Mouse (Mus musculus): ENCODE results near the gene Myo9a. TPM values are rescaled to one million over a fixed set of nuclear protein-coding genes. Genes with fewer than 3 reads are reported as not detected.

Myo9a gene
- polyA plus RNA-seq, 1 experiment from 2014 or later = 3.4 TPM

DNA sequence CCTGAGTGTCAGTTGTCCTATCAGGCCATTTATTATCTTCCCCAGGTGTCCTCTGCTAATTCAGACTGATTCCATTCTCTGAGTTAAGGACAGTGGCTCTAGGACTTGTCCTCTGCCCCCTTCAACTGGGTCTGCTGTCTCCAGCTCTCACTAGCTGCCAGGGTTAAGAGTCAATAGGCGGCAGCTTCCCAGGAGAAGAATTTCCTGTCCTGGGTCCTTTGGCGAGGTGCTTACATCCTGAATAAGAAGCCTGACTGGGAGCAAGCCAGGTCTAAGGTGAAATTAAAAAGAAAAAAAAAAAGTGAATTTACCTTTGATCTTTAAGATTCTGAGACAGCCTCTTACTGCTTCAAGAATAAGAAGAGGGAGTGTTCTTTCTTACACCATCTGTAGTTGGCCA, 189.0 kb downstream of the Myo9a start:
- H3K9ac ChIP-seq = no peak overlapping the region
- no peak overlapping the region for H3K27ac ChIP-seq (replicated peaks)
- ATAC-seq (ENCODE audit: insufficient read depth) = no peak
- H3K9me3 ChIP-seq (replicated peaks) = no peaks in the 10 kb centered on the region
- no peaks in the 10 kb centered on the region for H3K36me3 ChIP-seq (replicated peaks)
- no peak overlapping the region for H3K4me2 ChIP-seq
- peaks cover 5% of the 10 kb centered on the region; the same call in 1 of the 2 replicates for H3K27me3 ChIP-seq
- H3K4me1 ChIP-seq (replicated peaks) = no peaks in the 10 kb centered on the region
- WGBS (ENCODE audit: insufficient replicate concordance) = 51% methylated on average over 2 of the region's 2 CpGs
- H3K4me3 ChIP-seq (replicated peaks) = no peak overlapping the region

DNA sequence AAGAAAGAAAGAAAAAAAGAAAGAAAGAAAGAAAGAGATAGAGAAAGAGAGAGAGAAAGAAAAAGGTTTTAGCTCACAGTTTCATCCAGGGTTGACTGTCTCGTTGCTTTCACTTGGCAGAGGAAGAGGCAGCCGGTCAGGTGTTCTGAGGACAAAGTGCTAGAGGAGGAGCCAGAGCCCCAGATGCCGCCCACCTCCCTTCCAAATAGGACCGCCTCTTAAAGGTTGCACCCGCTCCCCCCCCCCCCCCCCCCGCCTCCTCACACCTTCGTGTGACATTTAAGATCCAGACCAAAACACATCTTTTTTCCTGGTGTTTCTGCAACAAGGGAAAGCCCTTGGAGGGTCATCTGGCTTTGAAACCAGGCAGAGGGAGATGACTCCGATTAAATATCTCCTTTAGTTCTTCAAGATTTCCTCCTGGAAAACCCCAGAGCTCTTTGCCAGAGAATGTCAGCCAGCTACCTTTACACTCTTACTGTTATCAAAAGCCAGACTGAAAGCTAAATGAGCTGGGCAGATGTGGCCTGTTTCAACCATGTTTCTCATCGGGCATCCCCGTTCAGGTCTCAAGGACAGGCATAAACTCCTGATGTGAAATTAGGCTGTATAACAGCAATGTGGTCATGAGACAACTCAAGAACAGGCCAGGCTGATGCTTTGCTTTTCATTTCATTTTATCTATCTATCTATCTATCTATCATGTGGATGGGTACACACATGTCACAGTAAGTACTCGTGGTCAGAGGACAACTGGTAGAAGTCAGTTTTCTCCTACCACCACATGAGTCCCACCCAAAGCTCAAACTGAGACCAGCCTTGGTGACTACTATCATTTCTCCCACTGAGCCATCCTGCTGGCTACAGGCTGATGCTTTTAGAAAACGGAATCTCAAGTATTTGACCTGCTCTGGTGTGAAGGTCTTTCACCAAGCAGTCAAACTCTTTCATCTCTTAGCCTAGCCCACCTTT, 190.5 kb downstream of the Myo9a start:
- Histone ChIP-seq H3K27me3 (peaks cover 12% of the 10 kb centered on the region; the same call in 1 of the 2 replicates), H3K9me3 (replicated peaks) (no peaks in the 10 kb centered on the region), H3K9ac (no peak overlapping the region), H3K4me3 (replicated peaks) (no peak overlapping the region), H3K4me2 (no peak overlapping the region), H3K27ac (replicated peaks) (no peak overlapping the region), H3K36me3 (replicated peaks) (no peaks in the 10 kb centered on the region), H3K4me1 (replicated peaks) (no peaks in the 10 kb centered on the region)
- WGBS (ENCODE audit: insufficient replicate concordance) = 57% methylated on average over 11 of the region's 12 CpGs
- ATAC-seq (ENCODE audit: insufficient read depth) = no peak

DNA sequence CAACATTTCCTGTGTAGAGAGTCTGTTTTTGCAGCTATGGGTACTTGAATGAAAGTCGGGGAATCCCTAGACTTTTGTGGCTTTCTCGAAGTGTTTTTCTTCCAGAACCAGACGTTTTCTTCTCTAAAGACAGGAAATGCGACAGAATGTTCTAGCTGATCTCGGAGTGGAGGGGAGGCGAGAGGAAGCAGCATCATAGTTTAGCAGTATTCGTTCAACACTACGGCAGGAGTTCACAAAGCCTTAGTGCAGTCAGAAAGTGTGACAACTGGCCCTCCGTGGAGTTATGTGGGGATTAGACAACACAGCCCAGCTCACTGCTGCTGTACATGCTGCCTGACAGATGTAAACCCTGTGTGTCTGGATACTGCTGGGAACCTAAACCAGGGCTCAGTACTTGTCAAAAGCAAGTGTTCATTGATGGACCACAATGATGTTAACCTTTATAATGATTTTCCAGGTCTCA, 191.2 kb downstream of the Myo9a start:
- no peaks in the 10 kb centered on the region for H3K36me3 ChIP-seq (replicated peaks)
- H3K27ac ChIP-seq (replicated peaks) = no peak overlapping the region
- no peak for ATAC-seq (ENCODE audit: insufficient read depth)
- no peak overlapping the region for H3K4me2 ChIP-seq
- no peak overlapping the region for H3K4me3 ChIP-seq (replicated peaks)
- H3K4me1 ChIP-seq (replicated peaks) = no peaks in the 10 kb centered on the region
- no peak overlapping the region for H3K9ac ChIP-seq
- H3K9me3 ChIP-seq (replicated peaks) = no peaks in the 10 kb centered on the region
- peaks cover 17% of the 10 kb centered on the region for H3K27me3 ChIP-seq
- 14% methylated on average over 9 of the region's 9 CpGs for WGBS (ENCODE audit: insufficient replicate concordance)

DNA sequence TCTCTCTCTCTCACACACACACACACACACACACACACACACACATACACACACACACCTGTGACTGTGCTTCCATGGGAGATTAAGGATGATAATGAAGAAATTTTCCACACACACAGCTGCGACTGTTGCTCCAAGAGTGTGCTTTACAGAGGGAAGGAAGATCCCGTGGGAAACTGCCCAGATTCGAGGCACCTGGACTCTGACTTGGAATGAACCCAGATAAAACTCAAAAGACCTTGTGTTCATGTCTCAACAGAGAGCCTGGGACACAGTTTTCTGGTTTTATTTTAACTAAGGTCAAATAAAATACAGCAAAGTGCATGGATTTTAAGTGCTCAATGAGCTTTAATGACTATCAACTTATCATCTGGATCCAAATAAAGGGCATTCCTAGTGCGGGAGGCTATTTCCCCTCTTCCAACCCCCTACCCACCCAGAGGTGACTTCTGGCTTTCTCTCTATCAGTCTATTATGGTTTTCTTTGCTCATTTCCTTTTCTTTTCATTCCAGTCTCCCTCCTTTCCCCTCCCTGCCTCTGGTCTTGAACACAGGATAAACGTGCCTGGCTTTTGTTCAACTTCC, 191.9 kb downstream of the Myo9a start:
- Histone ChIP-seq H3K9me3 (replicated peaks) (no peaks in the 10 kb centered on the region), H3K36me3 (replicated peaks) (no peaks in the 10 kb centered on the region), H3K27me3 (peaks cover 24% of the 10 kb centered on the region), H3K27ac (replicated peaks) (no peak overlapping the region), H3K4me2 (no peak overlapping the region), H3K9ac (no peak overlapping the region), H3K4me3 (replicated peaks) (no peak overlapping the region), H3K4me1 (replicated peaks) (no peaks in the 10 kb centered on the region)
- 48% methylated on average over 5 of the region's 5 CpGs for WGBS (ENCODE audit: insufficient replicate concordance)
- no peak for ATAC-seq (ENCODE audit: insufficient read depth)

DNA sequence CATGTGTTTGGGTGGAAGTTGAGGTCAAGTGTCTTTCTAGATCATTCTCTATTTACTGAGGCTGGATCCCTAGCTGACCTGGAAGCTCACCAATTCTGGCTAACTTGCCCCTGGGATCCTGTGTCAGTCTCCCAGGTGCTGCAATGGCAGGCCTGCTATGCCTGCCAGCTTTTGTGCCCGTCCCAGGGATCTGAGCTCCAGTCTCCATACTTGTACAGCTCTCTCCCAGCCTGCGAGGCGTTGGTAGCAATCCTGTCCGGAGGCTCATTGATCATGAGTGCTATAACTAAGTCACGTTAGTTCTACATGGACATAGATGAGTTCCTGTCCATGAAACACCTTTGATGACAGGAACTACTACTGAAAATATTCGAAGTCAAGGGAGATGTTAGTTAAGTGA, 193.1 kb downstream of the Myo9a start:
- no peak overlapping the region for H3K27ac ChIP-seq (replicated peaks)
- peaks cover 35% of the 10 kb centered on the region for H3K27me3 ChIP-seq
- no peak overlapping the region for H3K9ac ChIP-seq
- H3K4me3 ChIP-seq (replicated peaks) = no peak overlapping the region
- H3K4me2 ChIP-seq = no peak overlapping the region
- no peaks in the 10 kb centered on the region for H3K9me3 ChIP-seq (replicated peaks)
- H3K36me3 ChIP-seq (replicated peaks) = no peaks in the 10 kb centered on the region
- ATAC-seq (ENCODE audit: insufficient read depth) = no peak
- WGBS (ENCODE audit: insufficient replicate concordance) = 67% methylated on average over 6 of the region's 6 CpGs
- H3K4me1 ChIP-seq (replicated peaks) = no peaks in the 10 kb centered on the region

DNA sequence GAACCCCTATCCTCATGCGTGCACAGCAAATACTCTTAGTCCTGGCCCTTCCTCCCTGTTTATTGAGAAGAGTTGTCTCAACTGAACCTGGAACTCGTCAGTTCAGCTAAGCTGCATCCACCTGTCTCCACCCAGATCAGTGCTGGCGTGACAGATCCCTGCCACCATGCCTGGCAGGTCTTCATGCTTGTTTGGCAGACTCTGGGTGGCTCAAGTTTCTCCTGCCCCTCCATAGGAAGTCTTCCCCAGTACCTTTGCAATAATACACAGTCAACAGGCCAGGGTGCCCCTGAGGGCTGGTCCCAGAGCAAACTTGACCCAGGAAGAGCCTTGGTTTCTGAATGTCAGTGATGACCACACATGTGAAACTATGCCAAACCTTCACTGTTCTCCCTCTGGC, 194.5 kb downstream of the Myo9a start:
- no peak overlapping the region for H3K27ac ChIP-seq (replicated peaks)
- H3K4me2 ChIP-seq = no peak overlapping the region
- no peaks in the 10 kb centered on the region for H3K4me1 ChIP-seq (replicated peaks)
- H3K9ac ChIP-seq = no peak overlapping the region
- peaks cover 35% of the 10 kb centered on the region for H3K27me3 ChIP-seq
- 49% methylated on average over 3 of the region's 3 CpGs for WGBS (ENCODE audit: insufficient replicate concordance)
- H3K9me3 ChIP-seq (replicated peaks) = no peaks in the 10 kb centered on the region
- no peak for ATAC-seq (ENCODE audit: insufficient read depth)
- H3K4me3 ChIP-seq (replicated peaks) = no peak overlapping the region
- H3K36me3 ChIP-seq (replicated peaks) = no peaks in the 10 kb centered on the region

DNA sequence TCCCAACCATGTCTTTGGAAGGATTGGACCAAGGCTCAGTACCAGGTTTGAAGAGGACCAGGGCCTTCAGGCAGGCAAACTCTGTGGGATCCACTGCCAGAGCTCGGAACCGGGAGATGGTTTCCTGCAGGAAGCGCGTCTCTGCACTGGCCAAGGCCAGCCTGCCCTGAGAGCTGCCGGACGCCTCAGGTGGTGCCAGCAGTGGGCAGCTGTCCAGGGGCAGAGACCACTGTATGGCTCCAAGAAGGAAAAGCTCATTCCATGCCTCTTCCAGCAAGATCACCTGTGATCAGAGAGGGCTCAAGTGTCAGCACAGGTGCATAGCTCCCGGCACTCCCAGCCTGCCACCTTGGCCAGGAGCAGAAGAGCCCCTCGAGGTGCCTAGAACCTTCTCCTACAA, 196.6 kb downstream of the Myo9a start:
- H3K4me1 ChIP-seq (replicated peaks) = no peaks in the 10 kb centered on the region
- H3K9ac ChIP-seq = no peak overlapping the region
- no peaks in the 10 kb centered on the region for H3K36me3 ChIP-seq (replicated peaks)
- H3K27me3 ChIP-seq = peaks cover 30% of the 10 kb centered on the region
- H3K4me3 ChIP-seq (replicated peaks) = no peak overlapping the region
- no peak for ATAC-seq (ENCODE audit: insufficient read depth)
- H3K9me3 ChIP-seq (replicated peaks) = no peaks in the 10 kb centered on the region
- WGBS (ENCODE audit: insufficient replicate concordance) = 65% methylated on average over 8 of the region's 8 CpGs
- H3K4me2 ChIP-seq = no peak overlapping the region
- no peak overlapping the region for H3K27ac ChIP-seq (replicated peaks)

DNA sequence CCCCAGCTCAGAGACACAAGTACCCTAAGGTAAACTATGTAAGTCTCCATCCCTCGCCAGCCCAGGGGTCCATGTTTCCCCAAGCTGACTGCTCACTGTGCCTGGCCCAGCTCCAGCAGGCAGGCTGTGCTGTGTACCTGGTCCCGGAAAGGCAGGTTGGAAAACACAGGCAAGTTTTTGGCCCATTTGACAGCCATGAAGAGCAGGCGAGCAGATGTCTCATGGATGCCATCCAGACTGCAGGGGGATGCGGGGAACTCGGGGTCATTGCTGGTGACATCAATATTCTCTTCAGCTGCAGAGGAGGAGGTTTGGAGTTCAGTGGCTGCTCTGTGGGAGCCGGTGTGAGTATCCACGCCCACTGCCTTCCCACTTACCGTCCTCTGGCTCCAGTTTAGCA, 197.5 kb downstream of the Myo9a start:
- no peak overlapping the region for H3K4me2 ChIP-seq
- no peaks in the 10 kb centered on the region for H3K9me3 ChIP-seq (replicated peaks)
- no peak overlapping the region for H3K9ac ChIP-seq
- H3K36me3 ChIP-seq (replicated peaks) = no peaks in the 10 kb centered on the region
- H3K4me1 ChIP-seq (replicated peaks) = no peaks in the 10 kb centered on the region
- no peak for ATAC-seq (ENCODE audit: insufficient read depth)
- H3K27me3 ChIP-seq = peaks cover 30% of the 10 kb centered on the region
- H3K4me3 ChIP-seq (replicated peaks) = no peak overlapping the region
- 68% methylated on average over 8 of the region's 8 CpGs for WGBS (ENCODE audit: insufficient replicate concordance)
- no peak overlapping the region for H3K27ac ChIP-seq (replicated peaks)

DNA sequence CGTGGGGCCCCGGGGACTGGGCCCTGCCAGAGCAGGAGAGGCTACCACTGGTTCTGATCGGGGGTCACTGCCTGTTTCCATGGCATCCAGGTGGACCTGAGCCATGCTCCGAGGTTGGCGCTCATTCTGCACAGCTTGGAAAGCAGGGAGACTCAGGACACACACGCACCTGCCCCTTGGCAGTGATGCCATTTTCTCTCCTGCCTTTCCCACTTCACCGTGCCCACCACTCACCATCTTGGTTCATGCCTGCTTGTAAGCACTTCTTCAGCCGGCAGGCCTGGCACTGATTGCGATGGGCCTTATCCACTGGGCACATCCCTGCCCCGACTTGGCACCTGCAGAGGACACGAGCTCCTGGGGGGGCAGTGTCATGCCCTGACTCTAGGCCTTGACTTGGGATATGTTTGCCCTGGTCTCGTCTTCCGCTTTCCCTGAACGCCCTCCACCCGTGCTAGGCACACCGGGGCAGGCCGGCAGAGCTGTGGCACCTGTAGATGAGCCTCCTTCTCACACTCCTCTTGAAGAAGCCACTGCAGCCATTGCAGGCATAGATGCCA, 198.1 kb downstream of the Myo9a start:
- peaks cover 30% of the 10 kb centered on the region for H3K27me3 ChIP-seq
- ATAC-seq (ENCODE audit: insufficient read depth) = no peak
- H3K9me3 ChIP-seq (replicated peaks) = no peaks in the 10 kb centered on the region
- no peaks in the 10 kb centered on the region for H3K36me3 ChIP-seq (replicated peaks)
- 72% methylated on average over 17 of the region's 17 CpGs for WGBS (ENCODE audit: insufficient replicate concordance)
- H3K27ac ChIP-seq (replicated peaks) = no peak overlapping the region
- H3K4me2 ChIP-seq = no peak overlapping the region
- H3K4me1 ChIP-seq (replicated peaks) = no peaks in the 10 kb centered on the region
- H3K4me3 ChIP-seq (replicated peaks) = no peak overlapping the region
- no peak overlapping the region for H3K9ac ChIP-seq

DNA sequence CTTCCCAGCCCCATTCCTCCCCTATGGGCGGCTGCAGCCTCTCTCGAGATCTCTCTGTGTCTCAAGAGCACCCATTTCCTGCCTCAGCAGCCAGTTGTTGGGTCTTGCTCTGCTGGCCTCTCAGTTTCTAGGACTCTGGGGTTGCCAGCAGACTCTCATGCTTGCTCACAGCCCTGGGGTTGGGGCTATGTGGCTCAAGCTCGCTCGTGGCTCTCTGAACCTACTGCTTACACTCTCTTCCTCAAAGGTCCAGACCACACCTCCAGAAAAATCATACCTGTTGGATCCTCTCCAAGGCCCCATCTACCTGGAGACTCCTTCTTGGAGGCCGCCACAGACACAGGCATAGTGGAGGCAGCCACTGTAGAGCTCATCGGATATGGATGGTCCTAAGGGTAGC, 198.8 kb downstream of the Myo9a start:
- ATAC-seq (ENCODE audit: insufficient read depth) = no peak
- no peak overlapping the region for H3K27ac ChIP-seq (replicated peaks)
- H3K9ac ChIP-seq = no peak overlapping the region
- no peaks in the 10 kb centered on the region for H3K36me3 ChIP-seq (replicated peaks)
- no peak overlapping the region for H3K4me2 ChIP-seq
- WGBS (ENCODE audit: insufficient replicate concordance) = 45% methylated on average over 6 of the region's 6 CpGs
- peaks cover 30% of the 10 kb centered on the region for H3K27me3 ChIP-seq
- H3K9me3 ChIP-seq (replicated peaks) = no peaks in the 10 kb centered on the region
- H3K4me1 ChIP-seq (replicated peaks) = no peaks in the 10 kb centered on the region
- no peak overlapping the region for H3K4me3 ChIP-seq (replicated peaks)

DNA sequence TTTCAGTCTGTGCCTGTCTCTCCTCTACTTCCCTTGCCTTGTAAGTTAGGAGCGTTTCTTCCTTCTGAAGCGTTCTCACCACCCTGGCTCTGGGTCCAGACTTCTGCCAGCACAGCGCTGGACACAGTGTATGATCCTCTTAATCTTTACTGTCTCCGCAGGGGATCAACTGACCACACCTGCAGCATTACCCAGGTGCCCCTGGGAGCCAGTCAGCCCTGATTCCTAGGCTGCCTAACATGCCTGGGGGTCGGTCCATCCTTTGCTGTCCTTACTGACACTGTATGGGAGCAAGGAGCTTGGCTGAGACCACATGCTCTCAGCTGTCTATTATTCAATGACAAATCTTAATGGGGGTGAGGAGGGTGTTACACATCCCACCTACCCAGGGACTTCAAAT, 199.3 kb downstream of the Myo9a start:
- peaks cover 27% of the 10 kb centered on the region for H3K27me3 ChIP-seq
- whole genome bisulfite sequencing (ENCODE audit: insufficient replicate concordance) = 67% methylated on average over 5 of the region's 5 CpGs
- H3K4me3 ChIP-seq (replicated peaks) = no peak overlapping the region
- no peaks in the 10 kb centered on the region for H3K4me1 ChIP-seq (replicated peaks)
- H3K4me2 ChIP-seq = no peak overlapping the region
- H3K9me3 ChIP-seq (replicated peaks) = no peaks in the 10 kb centered on the region
- no peak overlapping the region for H3K9ac ChIP-seq
- no peak for ATAC-seq (ENCODE audit: insufficient read depth)
- H3K27ac ChIP-seq (replicated peaks) = no peak overlapping the region
- no peaks in the 10 kb centered on the region for H3K36me3 ChIP-seq (replicated peaks)
